Mouse (Mus musculus): ENCODE data around the gene Hs6st1. TPM values are rescaled to one million over a fixed set of nuclear protein-coding genes. Genes with fewer than 3 reads are reported as not detected.

The Hs6st1 gene
- polyA plus RNA-seq, 1 experiment from 2014 or later: 4.4 TPM

- Histone ChIP-seq H3K9ac (ENCODE audit: low read length) (no peak overlapping the region), H3K9me3 (ENCODE audit: control insufficient read depth, low read length) (no peaks in the 10 kb centered on the region; the same call in 1 of the 2 replicates), H3K27ac (ENCODE audit: low read length) (no peak overlapping the region), H3K27me3 (ENCODE audit: control insufficient read depth, insufficient read depth, low read depth, low read length) (no peaks in the 10 kb centered on the region), H3K4me3 (ENCODE audit: low read length) (no peak overlapping the region), H3K36me3 (ENCODE audit: control insufficient read depth, insufficient read depth, low read length) (peaks cover 20% of the 10 kb centered on the region), H3K4me2 (ENCODE audit: low read depth, low read length) (no peak overlapping the region), H3K4me1 (replicated peaks; ENCODE audit: control insufficient read depth, insufficient read depth, low read length) (peaks cover 24% of the 10 kb centered on the region)
- no peak for ATAC-seq (ENCODE audit: low read depth)
- 43% methylated on average over 6 of the region's 6 CpGs for WGBS
Measured at GRCm38 (mm10) chr1:36090011-36090721, 22.0 kb downstream of the Hs6st1 start.

- WGBS: 84% methylated on average over 4 of the region's 4 CpGs
- H3K27me3 ChIP-seq (ENCODE audit: control insufficient read depth, insufficient read depth, low read depth, low read length): no peaks in the 10 kb centered on the region
- H3K4me2 ChIP-seq (ENCODE audit: low read depth, low read length): no peak overlapping the region
- no peak overlapping the region for H3K27ac ChIP-seq (ENCODE audit: low read length)
- no peak overlapping the region for H3K9ac ChIP-seq (ENCODE audit: low read length)
- H3K9me3 ChIP-seq (ENCODE audit: control insufficient read depth, low read length): no peaks in the 10 kb centered on the region; the same call in 1 of the 2 replicates
- no peak for ATAC-seq (ENCODE audit: low read depth)
- peaks cover 15% of the 10 kb centered on the region for H3K36me3 ChIP-seq (ENCODE audit: control insufficient read depth, insufficient read depth, low read length)
- no peak overlapping the region for H3K4me3 ChIP-seq (ENCODE audit: low read length)
- peaks cover 24% of the 10 kb centered on the region for H3K4me1 ChIP-seq (replicated peaks; ENCODE audit: control insufficient read depth, insufficient read depth, low read length)
Measured at GRCm38 (mm10) chr1:36090722-36091110, 22.5 kb downstream of the Hs6st1 start.

- Histone ChIP-seq H3K27me3 (ENCODE audit: control insufficient read depth, insufficient read depth, low read depth, low read length) (no peaks in the 10 kb centered on the region), H3K4me1 (replicated peaks; ENCODE audit: control insufficient read depth, insufficient read depth, low read length) (peaks cover 26% of the 10 kb centered on the region), H3K9me3 (ENCODE audit: control insufficient read depth, low read length) (no peaks in the 10 kb centered on the region; the same call in 1 of the 2 replicates), H3K9ac (ENCODE audit: low read length) (no peak overlapping the region), H3K4me3 (ENCODE audit: low read length) (no peak overlapping the region), H3K4me2 (ENCODE audit: low read depth, low read length) (no peak overlapping the region), H3K27ac (ENCODE audit: low read length) (no peak overlapping the region), H3K36me3 (ENCODE audit: control insufficient read depth, insufficient read depth, low read length) (peaks cover 12% of the 10 kb centered on the region)
- ATAC-seq (ENCODE audit: low read depth): no peak
- WGBS: 65% methylated on average over 6 of the region's 6 CpGs
Measured at GRCm38 (mm10) chr1:36091246-36091645, 23.0 kb downstream of the Hs6st1 start.

GRCm38 (mm10) chr1:36093741-36094140, 25.5 kb downstream of the Hs6st1 start:
- peaks cover 18% of the 10 kb centered on the region for H3K4me1 ChIP-seq (replicated peaks; ENCODE audit: control insufficient read depth, insufficient read depth, low read length)
- no peak for ATAC-seq (ENCODE audit: low read depth)
- no peaks in the 10 kb centered on the region for H3K9me3 ChIP-seq (ENCODE audit: control insufficient read depth, low read length)
- no peak overlapping the region for H3K27ac ChIP-seq (ENCODE audit: low read length)
- no peaks in the 10 kb centered on the region for H3K27me3 ChIP-seq (ENCODE audit: control insufficient read depth, insufficient read depth, low read depth, low read length)
- peaks cover 8% of the 10 kb centered on the region for H3K36me3 ChIP-seq (ENCODE audit: control insufficient read depth, insufficient read depth, low read length)
- H3K4me2 ChIP-seq (ENCODE audit: low read depth, low read length): no peak overlapping the region
- no peak overlapping the region for H3K4me3 ChIP-seq (ENCODE audit: low read length)
- 96% methylated on average over 8 of the region's 8 CpGs for WGBS
- H3K9ac ChIP-seq (ENCODE audit: low read length): no peak overlapping the region

- peak; percentile 69 for ATAC-seq (ENCODE audit: low read depth)
- H3K4me3 ChIP-seq (ENCODE audit: low read length): no peak overlapping the region
- H3K4me1 ChIP-seq (replicated peaks; ENCODE audit: control insufficient read depth, insufficient read depth, low read length): 0 out of 2 replicates have a peak, but pooled peaks cover 3% of the 10 kb centered on the region
- no peak overlapping the region for H3K4me2 ChIP-seq (ENCODE audit: low read depth, low read length)
- 66% methylated on average over 12 of the region's 12 CpGs for whole genome bisulfite sequencing
- H3K27ac ChIP-seq (ENCODE audit: low read length): no peak overlapping the region
- no peak overlapping the region for H3K9ac ChIP-seq (ENCODE audit: low read length)
- no peaks in the 10 kb centered on the region for H3K27me3 ChIP-seq (ENCODE audit: control insufficient read depth, insufficient read depth, low read depth, low read length)
- peaks cover 8% of the 10 kb centered on the region for H3K36me3 ChIP-seq (ENCODE audit: control insufficient read depth, insufficient read depth, low read length)
- no peaks in the 10 kb centered on the region for H3K9me3 ChIP-seq (ENCODE audit: control insufficient read depth, low read length)
Measured at GRCm38 (mm10) chr1:36095423-36096272, 27.4 kb downstream of the Hs6st1 start.

GRCm38 (mm10) chr1:36098432-36098831, 30.2 kb downstream of the Hs6st1 start:
- 86% methylated on average over 4 of the region's 4 CpGs for WGBS
- Histone ChIP-seq H3K36me3 (ENCODE audit: control insufficient read depth, insufficient read depth, low read length) (peaks cover 13% of the 10 kb centered on the region), H3K27me3 (ENCODE audit: control insufficient read depth, insufficient read depth, low read depth, low read length) (no peaks in the 10 kb centered on the region), H3K4me3 (ENCODE audit: low read length) (no peak overlapping the region), H3K27ac (ENCODE audit: low read length) (no peak overlapping the region), H3K4me1 (replicated peaks; ENCODE audit: control insufficient read depth, insufficient read depth, low read length) (0 out of 2 replicates have a peak, but pooled peaks cover 3% of the 10 kb centered on the region), H3K9me3 (ENCODE audit: control insufficient read depth, low read length) (no peaks in the 10 kb centered on the region), H3K4me2 (ENCODE audit: low read depth, low read length) (no peak overlapping the region), H3K9ac (ENCODE audit: low read length) (no peak overlapping the region)
- ATAC-seq (ENCODE audit: low read depth): no peak

- Histone ChIP-seq H3K4me1 (replicated peaks; ENCODE audit: control insufficient read depth, insufficient read depth, low read length) (0 out of 2 replicates have a peak, but pooled peaks cover 3% of the 10 kb centered on the region), H3K4me3 (ENCODE audit: low read length) (no peak overlapping the region), H3K4me2 (ENCODE audit: low read depth, low read length) (no peak overlapping the region), H3K27me3 (ENCODE audit: control insufficient read depth, insufficient read depth, low read depth, low read length) (no peaks in the 10 kb centered on the region), H3K27ac (ENCODE audit: low read length) (no peak overlapping the region), H3K36me3 (ENCODE audit: control insufficient read depth, insufficient read depth, low read length) (peaks cover 13% of the 10 kb centered on the region; the same call in 1 of the 2 replicates), H3K9ac (ENCODE audit: low read length) (no peak overlapping the region), H3K9me3 (ENCODE audit: control insufficient read depth, low read length) (no peaks in the 10 kb centered on the region)
- WGBS: 68% methylated on average over 3 of the region's 3 CpGs
- ATAC-seq (ENCODE audit: low read depth): no peak
Measured at GRCm38 (mm10) chr1:36100371-36100770, 32.2 kb downstream of the Hs6st1 start.

- Histone ChIP-seq H3K4me3 (ENCODE audit: low read length) (no peak overlapping the region), H3K27me3 (ENCODE audit: control insufficient read depth, insufficient read depth, low read depth, low read length) (no peaks in the 10 kb centered on the region), H3K36me3 (ENCODE audit: control insufficient read depth, insufficient read depth, low read length) (peaks cover 23% of the 10 kb centered on the region), H3K4me2 (ENCODE audit: low read depth, low read length) (no peak overlapping the region), H3K4me1 (replicated peaks; ENCODE audit: control insufficient read depth, insufficient read depth, low read length) (no peaks in the 10 kb centered on the region), H3K27ac (ENCODE audit: low read length) (no peak overlapping the region), H3K9me3 (ENCODE audit: control insufficient read depth, low read length) (no peaks in the 10 kb centered on the region), H3K9ac (ENCODE audit: low read length) (no peak overlapping the region)
- ATAC-seq (ENCODE audit: low read depth): no peak
- WGBS: 86% methylated on average over 11 of the region's 11 CpGs
Measured at GRCm38 (mm10) chr1:36105917-36106706, 37.9 kb downstream of the Hs6st1 start.

- no peak overlapping the region for H3K9ac ChIP-seq (ENCODE audit: low read length)
- no peak overlapping the region for H3K4me2 ChIP-seq (ENCODE audit: low read depth, low read length)
- H3K27ac ChIP-seq (ENCODE audit: low read length): no peak overlapping the region
- no peaks in the 10 kb centered on the region for H3K4me1 ChIP-seq (replicated peaks; ENCODE audit: control insufficient read depth, insufficient read depth, low read length)
- H3K36me3 ChIP-seq (ENCODE audit: control insufficient read depth, insufficient read depth, low read length): peaks cover 13% of the 10 kb centered on the region
- 77% methylated on average over 4 of the region's 4 CpGs for WGBS
- H3K27me3 ChIP-seq (ENCODE audit: control insufficient read depth, insufficient read depth, low read depth, low read length): no peaks in the 10 kb centered on the region
- no peak overlapping the region for H3K4me3 ChIP-seq (ENCODE audit: low read length)
- no peaks in the 10 kb centered on the region for H3K9me3 ChIP-seq (ENCODE audit: control insufficient read depth, low read length)
- no peak for ATAC-seq (ENCODE audit: low read depth)
Measured at GRCm38 (mm10) chr1:36109987-36110386, 41.8 kb downstream of the Hs6st1 start.
